Mouse (Mus musculus) CH12.LX (cell line): ENCODE data around the gene Fam89b. TPM values are rescaled to one million over a fixed set of nuclear protein-coding genes. Genes with fewer than 3 reads are reported as not detected.

Experiments
- DNase-seq: peaks from one replicate; pipeline ENCODE4 v3.0.0-alpha.2; 2013; ENCODE audit errors: extremely low read depth
- H3K27ac ChIP-seq: 2 replicates; pipeline ENCODE4 v1.5.1; 2012; ENCODE audit warnings: low read depth, mild to moderate bottlenecking, control low read depth, moderate library complexity; ENCODE audit not compliant: insufficient read depth
- H3K27me3 ChIP-seq: replicated peaks from 2 replicates; pipeline ENCODE3; 2012; ENCODE audit warnings: inconsistent platforms
- H3K36me3 ChIP-seq, 2 experiments: replicated peaks in 1 of 2; 2 replicates each; pipeline versions ENCODE3 to v1.6.1; 2012; ENCODE audit warnings: inconsistent platforms in 1 of 2, low read length in 1 of 2, mild to moderate bottlenecking in 1 of 2, mixed read lengths in 1 of 2, moderate library complexity in 1 of 2; ENCODE audit not compliant: control insufficient read depth in 1 of 2, insufficient read depth in 1 of 2
- H3K4me1 ChIP-seq, 2 experiments: 2 replicates each; pipeline ENCODE4 v1.6.1; 2012; ENCODE audit warnings: inconsistent platforms in 1 of 2, moderate library complexity in 1 of 2; ENCODE audit not compliant: insufficient read depth in 2 of 2, control insufficient read depth in 1 of 2
- H3K4me2 ChIP-seq: 2 replicates; pipeline ENCODE4 v1.6.1; 2012; ENCODE audit warnings: low read depth, mild to moderate bottlenecking, control low read depth; ENCODE audit not compliant: poor library complexity, insufficient read depth, severe bottlenecking
- H3K4me3 ChIP-seq, 3 experiments: fragments of 150-350 bp in 1 of 3; sonication (generic) in 1 of 3; replicated peaks in 1 of 3; 2 replicates each; pipeline versions ENCODE3 to v1.5.1; 2011 to 2012; ENCODE audit warnings: low read depth in 2 of 3, low read length in 2 of 3, mild to moderate bottlenecking in 2 of 3, moderate library complexity in 2 of 3, control low read depth in 1 of 3, improper control_type of control experiment in 1 of 3, inconsistent platforms in 1 of 3, mixed read lengths in 1 of 3; ENCODE audit not compliant: poor library complexity in 1 of 3
- H3K79me2 ChIP-seq: replicated peaks from 2 replicates; pipeline ENCODE4 v1.6.1; 2012; ENCODE audit warnings: mild to moderate bottlenecking, moderate library complexity; ENCODE audit not compliant: control insufficient read depth, poor library complexity, insufficient read depth, severe bottlenecking; ENCODE audit errors: extremely low read depth
- H3K9ac ChIP-seq: 2 replicates; pipeline ENCODE4 v1.6.1; 2012; ENCODE audit warnings: low read depth, mild to moderate bottlenecking, control low read depth, moderate library complexity; ENCODE audit not compliant: insufficient read depth
- H3K9me3 ChIP-seq: replicated peaks from 2 replicates; pipeline ENCODE3; 2012; ENCODE audit warnings: low read length, inconsistent platforms, mixed read lengths
- HCFC1 ChIP-seq: IDR thresholded peaks from 2 replicates; pipeline ENCODE4 v1.6.1; 2012; ENCODE audit warnings: low read depth, mild to moderate bottlenecking, inconsistent platforms, low read length, improper control_type of control experiment
- IRF4 ChIP-seq: IDR thresholded peaks from 2 replicates; pipeline ENCODE4 v1.6.1; 2014; ENCODE audit warnings: low read depth, mild to moderate bottlenecking, inconsistent platforms, low read length, improper control_type of control experiment
- JUN ChIP-seq: IDR thresholded peaks from 2 replicates; pipeline ENCODE4 v1.6.1; 2011; ENCODE audit warnings: low read depth, mild to moderate bottlenecking, low read length, improper control_type of control experiment, moderate library complexity; ENCODE audit not compliant: insufficient read depth
- JUND ChIP-seq: conservative IDR thresholded peaks from 2 replicates; pipeline ENCODE4 v1.6.1; 2011; ENCODE audit warnings: low read depth, low read length, improper control_type of control experiment
- KAT2A ChIP-seq: IDR thresholded peaks from 2 replicates; pipeline ENCODE4 v1.6.1; 2012; ENCODE audit warnings: low read length, improper control_type of control experiment, inconsistent platforms; ENCODE audit not compliant: insufficient replicate concordance
- MAZ ChIP-seq: IDR thresholded peaks from 2 replicates; pipeline ENCODE4 v1.6.1; 2012; ENCODE audit warnings: low read depth, mild to moderate bottlenecking, inconsistent platforms, low read length, improper control_type of control experiment, moderate library complexity
- MXI1 ChIP-seq: IDR thresholded peaks from 2 replicates; pipeline ENCODE4 v1.6.1; 2011; ENCODE audit warnings: mild to moderate bottlenecking, low read depth, low read length, improper control_type of control experiment
- POLR2AphosphoS2 ChIP-seq: IDR thresholded peaks from 2 replicates; pipeline ENCODE4 v1.6.1; 2011; ENCODE audit warnings: low read depth, low read length, improper control_type of control experiment
- SMC3 ChIP-seq: IDR thresholded peaks from 2 replicates; pipeline ENCODE4 v1.6.1; 2011; ENCODE audit warnings: low read depth, low read length, improper control_type of control experiment
- TCF12 ChIP-seq: IDR thresholded peaks from 2 replicates; pipeline ENCODE4 v1.6.1; 2014; ENCODE audit warnings: low read depth, mild to moderate bottlenecking, inconsistent platforms, low read length, improper control_type of control experiment
- UBTF ChIP-seq: IDR thresholded peaks from 2 replicates; pipeline ENCODE4 v1.6.1; 2012; ENCODE audit warnings: low read depth, mild to moderate bottlenecking, inconsistent platforms, low read length, improper control_type of control experiment, moderate library complexity
- ZMIZ1 ChIP-seq: IDR thresholded peaks from 2 replicates; pipeline ENCODE4 v1.6.1; 2012; ENCODE audit warnings: low read depth, mild to moderate bottlenecking, inconsistent platforms, low read length, improper control_type of control experiment
- ZNF384 ChIP-seq: IDR thresholded peaks from 2 replicates; pipeline ENCODE4 v1.6.1; 2012; ENCODE audit warnings: low read depth, low read length, improper control_type of control experiment, inconsistent platforms
- dilution Hi-C: fragments of 300-500 bp; cut with MboI; formaldehyde crosslinking; loops from 2 replicates; pipeline ENCODE4 v1.14.3; 2020; ENCODE audit warnings: low sequenced_read_pairs; ENCODE audit not compliant: extremely low pct_unique_long_range_greater_than_20kb, extremely low pct_ligation_motif_present
- in situ Hi-C: fragments of 300-500 bp; cut with MboI; formaldehyde crosslinking; loops from 3 replicates; pipeline ENCODE4 v1.14.3; 2019; ENCODE audit warnings: low sequenced_read_pairs, low pct_ligation_motif_present, low pct_unique_long_range_greater_than_20kb, mixed read lengths
- polyA plus RNA-seq: library from polyadenylated mRNA; unstranded; fragments of >175 nt; gene quantifications from 2 replicates; pipeline ENCODE4 v1.2.1, GENCODE M21; 2012; ENCODE audit warnings: low read depth; ENCODE audit not compliant: insufficient read length
- total RNA-seq, 2 experiments: library from RNA; depleted of rRNA; stranded (reverse); fragments of 300-350 nt in 1 of 2; fragments of >200 nt in 1 of 2; gene quantifications; 2 replicates each; pipeline ENCODE4 v1.2.3; 2012 to 2014

Gene Fam89b
- total and polyA plus RNA-seq, 3 experiments = 7.5 to 13.4 (median 9.2) TPM

- H3K9ac ChIP-seq = no peak overlapping the region
- H3K27me3 ChIP-seq = no peaks in the 10 kb centered on the region
- H3K4me1 ChIP-seq = no peaks in the 10 kb centered on the region
- dilution Hi-C loops (no loop called here), in situ Hi-C loops (no loop called here)
- H3K79me2 ChIP-seq = no peaks in the 10 kb centered on the region
- peaks cover 92% of the 10 kb centered on the region in 2 experiments for H3K36me3 ChIP-seq
- no peak overlapping the region for H3K27ac ChIP-seq
- no peak overlapping the region for H3K4me3 ChIP-seq
- no peak for DNase-seq
- H3K4me2 ChIP-seq = no peak overlapping the region
- no peaks in the 10 kb centered on the region for H3K9me3 ChIP-seq
- no peak for TF ChIP-seq UBTF
- no peak for TF ChIP-seq JUN
- TF ChIP-seq MAZ = no peak
- TF ChIP-seq POLR2AphosphoS2 = no peak
- TF ChIP-seq JUND = no peak
- TF ChIP-seq KAT2A = no peak
- no peak for TF ChIP-seq IRF4
- no peak for TF ChIP-seq MXI1
- no peak for TF ChIP-seq HCFC1
- no peak for TF ChIP-seq ZMIZ1
- no peak for TF ChIP-seq SMC3
- no peak for TF ChIP-seq ZNF384
- TF ChIP-seq TCF12 = no peak
Measured at GRCm38 (mm10) chr19:5680432-5680831, 49.0 kb downstream of the Fam89b start.

Other genes with a start within 250 kb of the Fam89b start
Only the 20 nearest of the 22 such genes appear.
- gene 1700020D05Rik, start 225.9 kb downstream of the Fam89b start, total RNA-seq (2012; rRNA removed) = 0.25 and 0.34 TPM in 2 replicates
- gene 1700020D05Rik, start 225.9 kb downstream of the Fam89b start, total RNA-seq (2014; rRNA removed) = 0.23 TPM in 1 of 2 replicates, not detected in the other
- 0.33 TPM in 1 of 2 replicates, not detected in the other for gene 1700020D05Rik, start 225.9 kb downstream of the Fam89b start, polyA plus RNA-seq
- gene Snx32, start 219.1 kb downstream of the Fam89b start, total RNA-seq (2012; rRNA removed) = 2.7 and 2.8 TPM in 2 replicates
- gene Snx32, start 219.1 kb downstream of the Fam89b start, total RNA-seq (2014; rRNA removed) = 0.75 and 0.96 TPM in 2 replicates
- gene Snx32, start 219.1 kb downstream of the Fam89b start, polyA plus RNA-seq = 1.2 and 2.4 TPM in 2 replicates
- gene Ovol1, start 169.0 kb downstream of the Fam89b start, total RNA-seq (2012; rRNA removed) = not detected in 2 replicates
- not detected in 2 replicates for gene Ovol1, start 169.0 kb downstream of the Fam89b start, total RNA-seq (2014; rRNA removed)
- gene Ovol1, start 169.0 kb downstream of the Fam89b start, polyA plus RNA-seq = not detected in 2 replicates
- 9.6 and 10.6 TPM in 2 replicates for gene Ap5b1, start 161.6 kb downstream of the Fam89b start, total RNA-seq (2012; rRNA removed)
- 3.2 and 3.6 TPM in 2 replicates for gene Ap5b1, start 161.6 kb downstream of the Fam89b start, total RNA-seq (2014; rRNA removed)
- gene Ap5b1, start 161.6 kb downstream of the Fam89b start, polyA plus RNA-seq = 6.5 and 8.5 TPM in 2 replicates
- gene Rnaseh2c, start 127.8 kb downstream of the Fam89b start, total RNA-seq (2012; rRNA removed) = 124 and 164 TPM in 2 replicates
- 51.3 and 54.2 TPM in 2 replicates for gene Rnaseh2c, start 127.8 kb downstream of the Fam89b start, total RNA-seq (2014; rRNA removed)
- 75.4 and 79.0 TPM in 2 replicates for gene Rnaseh2c, start 127.8 kb downstream of the Fam89b start, polyA plus RNA-seq
- 44.9 and 46.5 TPM in 2 replicates for gene Kat5, start 119.4 kb downstream of the Fam89b start, total RNA-seq (2012; rRNA removed)
- 75.4 and 106 TPM in 2 replicates for gene Kat5, start 119.4 kb downstream of the Fam89b start, total RNA-seq (2014; rRNA removed)
- gene Kat5, start 119.4 kb downstream of the Fam89b start, polyA plus RNA-seq = 50.1 and 62.8 TPM in 2 replicates
- gene Rela, start 92.2 kb downstream of the Fam89b start, total RNA-seq (2012; rRNA removed) = 21.0 and 22.1 TPM in 2 replicates
- gene Rela, start 92.2 kb downstream of the Fam89b start, total RNA-seq (2014; rRNA removed) = 11.1 and 12.1 TPM in 2 replicates
- 43.8 and 51.9 TPM in 2 replicates for gene Rela, start 92.2 kb downstream of the Fam89b start, polyA plus RNA-seq
- 48.9 and 51.1 TPM in 2 replicates for gene Sipa1, start 65.9 kb downstream of the Fam89b start, total RNA-seq (2012; rRNA removed)
- gene Sipa1, start 65.9 kb downstream of the Fam89b start, total RNA-seq (2014; rRNA removed) = 17.6 and 18.8 TPM in 2 replicates
- 47.6 and 54.6 TPM in 2 replicates for gene Sipa1, start 65.9 kb downstream of the Fam89b start, polyA plus RNA-seq
- gene Map3k11, start 40.9 kb downstream of the Fam89b start, total RNA-seq (2012; rRNA removed) = 16.0 and 17.6 TPM in 2 replicates
- gene Map3k11, start 40.9 kb downstream of the Fam89b start, total RNA-seq (2014; rRNA removed) = 4.8 and 6.0 TPM in 2 replicates
- 13.5 and 14.2 TPM in 2 replicates for gene Map3k11, start 40.9 kb downstream of the Fam89b start, polyA plus RNA-seq
- gene Pcnx3, start 40.7 kb downstream of the Fam89b start, total RNA-seq (2012; rRNA removed) = 27.2 and 28.6 TPM in 2 replicates
- gene Pcnx3, start 40.7 kb downstream of the Fam89b start, total RNA-seq (2014; rRNA removed) = 5.1 and 7.1 TPM in 2 replicates
- gene Pcnx3, start 40.7 kb downstream of the Fam89b start, polyA plus RNA-seq = 28.3 and 34.5 TPM in 2 replicates
- gene Kcnk7, start 25.3 kb downstream of the Fam89b start, total RNA-seq (2012; rRNA removed) = not detected in 2 replicates
- not detected in 2 replicates for gene Kcnk7, start 25.3 kb downstream of the Fam89b start, total RNA-seq (2014; rRNA removed)
- gene Kcnk7, start 25.3 kb downstream of the Fam89b start, polyA plus RNA-seq = 0.26 and 0.30 TPM in 2 replicates
- 52.1 and 57.0 TPM in 2 replicates for gene Ehbp1l1, start 3.3 kb downstream of the Fam89b start, total RNA-seq (2012; rRNA removed)
- 26.9 and 30.4 TPM in 2 replicates for gene Ehbp1l1, start 3.3 kb downstream of the Fam89b start, total RNA-seq (2014; rRNA removed)
- 62.6 and 71.9 TPM in 2 replicates for gene Ehbp1l1, start 3.3 kb downstream of the Fam89b start, polyA plus RNA-seq
- gene Ltbp3, start 11.3 kb upstream of the Fam89b start, total RNA-seq (2012; rRNA removed) = 0.17 and 0.51 TPM in 2 replicates
- not detected in 2 replicates for gene Ltbp3, start 11.3 kb upstream of the Fam89b start, total RNA-seq (2014; rRNA removed)
- gene Ltbp3, start 11.3 kb upstream of the Fam89b start, polyA plus RNA-seq = not detected in 2 replicates
- 49.8 and 55.0 TPM in 2 replicates for gene Scyl1, start 41.8 kb upstream of the Fam89b start, total RNA-seq (2012; rRNA removed)
- 35.1 and 37.6 TPM in 2 replicates for gene Scyl1, start 41.8 kb upstream of the Fam89b start, total RNA-seq (2014; rRNA removed)
- gene Scyl1, start 41.8 kb upstream of the Fam89b start, polyA plus RNA-seq = 49.1 and 56.1 TPM in 2 replicates
- 29.0 and 30.7 TPM in 2 replicates for gene Frmd8, start 145.6 kb upstream of the Fam89b start, total RNA-seq (2012; rRNA removed)
- gene Frmd8, start 145.6 kb upstream of the Fam89b start, total RNA-seq (2014; rRNA removed) = 13.5 and 15.5 TPM in 2 replicates
- gene Frmd8, start 145.6 kb upstream of the Fam89b start, polyA plus RNA-seq = 25.2 and 25.4 TPM in 2 replicates
- 20.6 and 23.1 TPM in 2 replicates for gene Slc25a45, start 148.2 kb upstream of the Fam89b start, total RNA-seq (2012; rRNA removed)
- 27.6 and 33.0 TPM in 2 replicates for gene Slc25a45, start 148.2 kb upstream of the Fam89b start, total RNA-seq (2014; rRNA removed)
- gene Slc25a45, start 148.2 kb upstream of the Fam89b start, polyA plus RNA-seq = 20.8 and 22.7 TPM in 2 replicates
- gene Tigd3, start 164.5 kb upstream of the Fam89b start, total RNA-seq (2012; rRNA removed) = 1.6 and 2.1 TPM in 2 replicates
- gene Tigd3, start 164.5 kb upstream of the Fam89b start, total RNA-seq (2014; rRNA removed) = 0.62 and 0.67 TPM in 2 replicates
- gene Tigd3, start 164.5 kb upstream of the Fam89b start, polyA plus RNA-seq = 1.2 and 1.4 TPM in 2 replicates
- 34.4 and 36.7 TPM in 2 replicates for gene Dpf2, start 183.4 kb upstream of the Fam89b start, total RNA-seq (2012; rRNA removed)
- gene Dpf2, start 183.4 kb upstream of the Fam89b start, total RNA-seq (2014; rRNA removed) = 21.9 and 25.0 TPM in 2 replicates
- gene Dpf2, start 183.4 kb upstream of the Fam89b start, polyA plus RNA-seq = 106 and 115 TPM in 2 replicates
- 0.25 TPM in 2 replicates for gene Cdc42ep2, start 195.2 kb upstream of the Fam89b start, total RNA-seq (2012; rRNA removed)
- 0.08 and 0.13 TPM in 2 replicates for gene Cdc42ep2, start 195.2 kb upstream of the Fam89b start, total RNA-seq (2014; rRNA removed)
- gene Cdc42ep2, start 195.2 kb upstream of the Fam89b start, polyA plus RNA-seq = 0.16 and 0.20 TPM in 2 replicates
- 60.3 and 80.5 TPM in 2 replicates for gene Pola2, start 234.5 kb upstream of the Fam89b start, total RNA-seq (2012; rRNA removed)
- 66.1 and 71.7 TPM in 2 replicates for gene Pola2, start 234.5 kb upstream of the Fam89b start, total RNA-seq (2014; rRNA removed)
- 91.4 and 91.7 TPM in 2 replicates for gene Pola2, start 234.5 kb upstream of the Fam89b start, polyA plus RNA-seq